Mouse (Mus musculus) bone marrow macrophage, adult 2 months (primary cell): ENCODE data around the gene Smarcc2.

Experiments used
- CTCF ChIP-seq: IDR thresholded peaks from 2 replicates; pipeline ENCODE4 v1.5.1; 2012; ENCODE audit warnings: low read depth, mild to moderate bottlenecking, low read length, moderate library complexity
- POLR2A ChIP-seq: IDR thresholded peaks from 2 replicates; pipeline ENCODE4 v1.6.1; 2012; ENCODE audit warnings: mild to moderate bottlenecking, low read depth, low read length, borderline replicate concordance

DNA sequence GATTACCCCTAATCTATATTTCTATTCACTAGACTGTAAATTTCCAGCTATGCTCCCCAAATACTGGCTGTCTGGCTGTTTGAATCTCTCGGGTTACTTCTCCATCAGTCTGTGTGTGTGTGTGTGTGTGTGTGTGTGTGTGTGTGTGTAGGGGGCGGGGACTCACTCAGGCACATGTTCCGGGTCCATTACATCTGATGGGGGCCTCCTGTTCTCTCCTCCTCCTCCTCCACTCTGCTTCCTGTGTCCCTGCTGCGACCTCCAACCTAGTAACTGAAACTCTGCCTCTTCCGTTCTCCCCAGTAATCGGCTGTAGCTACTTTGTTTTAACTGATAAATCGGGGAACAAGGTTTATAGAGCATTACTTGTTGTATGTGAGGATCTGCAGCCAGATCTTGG lies 34.4 kb upstream of the Smarcc2 start:
- TF ChIP-seq CTCF (no peak), POLR2A (no peak)
